Mouse (Mus musculus): ENCODE measurements at regions not wholly inside any gene's neighbourhood (a gene's known extent, or its start where the extent isn't known, plus 50 kb on each side); places are given as distances from the start of the nearest gene placed in this dataset.

- peak; percentile 49 to 62 for DNase-seq (ENCODE audit: low spot score in 2 of 2)
Observed at GRCm38 (mm10) chrX:58620403-58620802, 288.8 kb upstream of the 4930550L24Rik start.
